Mouse (Mus musculus) fibroblast of lung, adult 2 months (primary cell): Measurements from ENCODE around the gene Pacsin2.
"Not testable (repeated sequence)": the region's sequence is repeated elsewhere in the genome, so short reads cannot be mapped to it uniquely, and the experiment has no call there.

ENCODE experiments used
- DNase-seq: peaks from one replicate; pipeline ENCODE4 v3.0.0-alpha.2; 2011; ENCODE audit warnings: low read depth

The Pacsin2 gene

DNA sequence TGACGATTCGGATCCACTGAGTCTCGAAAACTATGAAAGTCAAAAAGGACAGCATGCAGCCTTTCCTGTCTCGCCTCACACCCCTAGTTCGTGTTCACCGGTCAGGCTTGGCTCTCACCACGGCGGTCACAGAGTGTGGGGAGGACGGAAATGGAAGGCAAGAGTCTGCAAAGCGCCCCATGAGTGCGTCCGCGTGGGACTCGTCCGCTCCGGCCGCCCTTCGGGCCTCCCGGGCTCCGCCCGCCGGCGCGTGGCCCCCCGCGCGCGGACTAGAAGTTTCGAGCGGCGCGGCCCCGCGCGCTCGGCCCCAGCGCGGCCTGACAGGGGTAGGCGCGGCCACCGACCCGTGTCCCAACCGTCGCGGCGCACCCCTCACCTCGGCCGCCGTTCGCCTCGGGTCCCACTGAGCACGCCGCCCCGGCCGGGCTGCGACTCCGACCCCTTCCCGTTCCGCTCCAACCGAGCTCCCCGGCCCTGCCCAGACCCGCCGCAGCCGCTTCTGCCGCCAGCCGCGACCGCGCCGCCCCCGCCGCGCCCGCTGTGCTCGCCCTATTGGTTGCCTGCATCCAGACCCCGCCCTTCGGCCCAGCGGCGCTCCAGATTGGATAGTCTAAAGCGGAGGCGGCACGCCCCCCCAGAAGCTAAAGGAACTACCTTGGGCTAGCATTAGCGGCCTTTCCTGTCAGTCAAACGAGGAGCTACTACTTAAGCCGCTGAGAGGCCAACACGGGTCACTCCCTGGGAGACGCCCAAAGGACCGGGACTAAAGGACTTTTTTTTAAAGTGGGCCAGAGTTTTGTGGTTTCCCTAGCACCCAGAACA is at the start of gene Pacsin2:
Gene Pacsin2 (minus strand): TSS at position 524 of the 822 bp plus-strand sequence.
- DNase-seq, result peak; percentile 93

DNA sequence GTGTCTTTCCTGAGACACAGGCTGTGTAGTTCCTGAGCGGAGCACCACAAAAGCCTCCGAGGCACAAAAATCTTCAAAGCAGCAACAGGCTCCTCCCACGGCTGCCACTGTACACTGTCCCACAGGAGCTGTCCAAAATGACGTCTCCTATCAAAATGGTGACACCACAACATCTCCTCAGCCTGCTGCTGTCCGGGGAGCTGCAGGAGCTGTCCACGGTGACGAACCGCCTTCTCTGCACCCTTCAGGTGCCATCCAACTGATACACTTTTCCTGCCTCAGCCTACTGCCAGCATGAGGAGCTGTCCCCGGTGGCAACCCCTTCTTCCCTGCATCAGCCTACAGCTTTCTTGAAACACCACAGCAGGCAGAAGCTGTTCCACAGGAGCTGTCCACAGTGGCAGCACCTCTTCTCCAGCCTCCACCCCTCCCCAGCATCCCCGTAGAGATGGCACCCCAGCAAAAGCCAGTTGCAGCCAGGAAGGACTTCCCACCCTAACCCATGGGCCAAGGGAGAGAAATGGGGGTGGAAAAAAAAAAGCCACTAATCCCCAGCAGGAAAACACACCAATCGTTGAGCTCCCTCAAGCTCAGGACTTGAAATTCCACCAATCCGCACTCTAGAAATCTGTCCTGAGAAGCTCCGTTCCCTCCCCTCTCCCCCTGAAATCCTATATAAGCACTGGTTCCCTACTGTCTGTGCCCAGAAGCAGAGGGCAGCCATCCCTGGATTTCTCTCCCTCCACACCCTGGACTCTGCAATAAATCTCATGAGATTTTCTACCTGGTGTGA is 48.3 kb upstream of the Pacsin2 start:
- DNase-seq, result no peak

DNA sequence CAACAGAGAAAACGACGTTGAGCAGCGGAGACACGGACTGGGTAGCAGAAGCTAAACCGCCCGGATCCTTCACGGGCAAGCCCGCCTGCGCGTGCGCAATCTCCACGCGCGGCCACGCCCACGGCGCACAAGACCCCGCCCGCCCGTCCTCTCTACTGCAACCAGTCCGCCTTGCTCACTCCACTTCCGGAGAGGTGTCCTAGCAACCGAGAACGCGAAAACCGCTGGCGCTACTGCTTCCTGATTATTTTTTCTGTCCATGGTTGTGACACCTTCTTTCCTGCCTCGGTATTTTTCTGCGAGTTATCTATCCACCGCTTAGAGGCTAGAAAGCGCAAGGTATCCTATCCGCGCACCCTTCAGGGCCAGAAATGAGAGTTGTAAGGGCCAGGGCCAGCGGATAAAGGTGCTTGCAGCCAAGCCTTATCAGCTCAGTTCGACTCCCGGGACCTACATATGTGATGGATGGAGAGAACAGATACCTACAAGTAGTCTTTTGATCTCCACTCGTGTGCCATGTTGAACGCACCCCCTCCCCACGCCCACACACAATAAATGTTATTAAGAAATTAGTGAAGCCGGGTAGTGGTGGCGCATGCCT is 46.5 kb upstream of the Pacsin2 start, which contains the start of gene Ttll1:
Gene Ttll1 (minus strand): TSS at position 89 of the 601 bp plus-strand sequence.
- DNase-seq, result peak; percentile 89

DNA sequence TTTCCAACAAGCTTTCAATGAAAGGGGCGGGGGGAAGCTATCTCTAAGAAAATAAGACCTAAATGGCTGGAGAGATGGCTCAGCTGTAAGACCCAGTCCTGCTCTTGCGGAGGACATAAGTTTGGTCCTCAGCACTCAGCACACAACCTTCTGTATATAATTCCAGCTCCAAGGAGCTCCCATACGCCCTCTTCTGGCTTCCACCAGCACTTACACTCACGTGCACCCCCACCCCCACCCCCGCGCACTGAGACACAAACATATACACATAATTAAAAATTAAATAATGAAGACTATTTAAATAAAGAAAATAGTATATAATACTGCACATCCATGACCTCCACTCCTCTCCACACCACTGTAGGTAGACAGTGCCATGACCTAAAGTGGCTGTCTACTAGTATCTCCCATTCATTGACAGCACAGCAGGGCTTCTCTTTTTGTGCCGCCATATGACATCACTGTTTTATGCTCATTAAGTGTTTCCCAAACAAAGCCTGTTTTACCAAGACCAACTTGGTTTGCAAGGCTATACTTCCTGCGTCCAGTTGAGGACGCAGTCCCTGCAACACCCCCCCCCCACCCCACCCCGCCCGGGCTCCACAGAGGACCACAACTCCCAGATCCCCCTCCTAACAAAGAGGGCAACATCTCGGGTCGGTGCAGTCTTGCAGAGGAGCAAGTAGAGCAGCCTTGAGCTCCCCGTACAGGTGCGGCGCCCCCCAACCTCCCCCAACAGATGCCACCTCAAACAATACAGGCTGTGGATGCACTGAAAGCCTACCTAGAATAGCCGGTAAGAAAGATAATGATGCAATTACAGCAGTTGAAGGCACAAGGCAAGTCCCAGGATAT is 45.8 kb upstream of the Pacsin2 start:
- no peak for DNase-seq

DNA sequence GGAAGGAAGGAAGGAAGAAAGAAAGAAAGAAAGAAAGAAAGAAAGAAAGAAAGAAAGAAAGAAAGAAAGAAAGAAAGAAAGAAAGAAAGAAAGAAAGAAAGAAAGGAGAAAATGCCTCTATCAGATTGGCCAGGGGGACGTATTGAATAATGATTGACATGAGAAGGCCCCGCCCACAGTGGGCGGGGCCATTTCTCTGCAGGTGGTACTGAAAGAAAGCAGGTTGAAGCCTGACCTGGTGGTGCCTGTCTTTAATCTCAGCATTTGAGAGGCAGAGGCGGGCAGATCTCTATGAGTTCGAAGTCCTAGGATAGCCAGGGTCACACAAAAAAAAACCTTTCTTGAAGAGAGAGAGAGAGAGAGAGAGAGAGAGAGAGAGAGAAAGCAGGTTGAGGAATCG is 37.1 kb upstream of the Pacsin2 start:
- DNase-seq, result not testable (repeated sequence)

DNA sequence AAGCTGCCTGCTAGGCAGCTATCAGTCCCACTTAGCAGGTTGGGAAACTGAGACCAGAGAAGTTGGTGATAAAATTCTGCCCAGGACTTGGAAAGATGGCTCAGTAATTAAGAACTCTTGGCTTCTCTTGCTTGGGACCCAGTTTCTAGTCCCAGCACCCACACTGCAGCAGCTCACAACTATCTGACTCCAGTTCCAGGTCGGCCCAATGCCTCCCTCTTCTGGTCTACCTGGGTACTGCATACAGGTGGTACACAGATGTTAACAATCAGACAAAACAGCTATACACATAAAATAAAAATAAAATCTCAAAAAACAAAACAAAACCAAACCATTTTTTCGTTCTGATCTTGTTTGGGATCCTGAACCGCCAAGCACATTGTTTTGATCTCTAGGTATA is 35.9 kb upstream of the Pacsin2 start:
- DNase-seq, result no peak

DNA sequence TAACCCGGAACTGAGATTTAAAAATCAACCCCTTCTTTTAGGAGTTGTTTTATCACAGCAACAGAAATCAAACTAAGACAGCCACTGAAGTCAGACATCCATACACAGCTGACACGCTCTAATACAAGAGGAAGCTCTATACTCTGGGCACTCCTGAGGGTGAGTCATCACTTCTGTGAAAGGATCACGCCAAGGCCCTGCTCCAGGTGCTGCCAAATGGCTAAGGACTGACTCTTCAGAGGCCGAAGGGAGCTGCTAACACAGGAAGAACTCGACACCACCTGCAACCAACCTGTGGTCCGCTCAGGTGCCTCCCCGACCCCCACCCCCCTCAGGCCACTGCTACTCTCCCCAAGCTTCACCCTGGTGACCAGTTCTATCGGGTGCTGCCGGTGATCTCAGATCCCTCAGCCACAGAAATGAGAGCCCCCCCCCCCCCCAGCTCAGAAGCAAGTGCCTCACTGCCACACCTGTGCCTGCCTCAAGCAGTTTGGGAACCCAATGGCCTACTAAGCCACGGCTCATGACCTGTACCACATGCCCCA is 34.9 kb upstream of the Pacsin2 start:
- DNase-seq, result no peak

DNA sequence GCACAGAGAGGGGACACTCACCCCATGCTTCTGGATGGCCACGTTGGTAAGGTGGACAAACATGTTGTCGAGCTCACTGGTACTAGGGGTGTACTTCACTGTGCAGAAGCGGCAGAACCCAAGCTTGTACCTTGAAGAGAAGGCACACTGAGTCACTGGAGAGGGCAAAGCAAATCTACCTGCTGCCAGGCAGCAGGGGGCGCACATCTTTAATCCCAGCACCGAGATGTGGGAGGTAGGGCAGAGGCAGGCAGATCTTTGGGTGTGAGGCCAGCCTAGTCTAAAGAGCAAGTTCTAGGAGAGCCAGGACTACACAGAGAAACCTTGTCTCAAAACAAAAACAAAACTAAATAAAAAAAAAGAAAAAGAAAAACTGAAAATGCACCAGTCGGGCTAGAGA is 32.9 kb upstream of the Pacsin2 start:
- no peak for DNase-seq

DNA sequence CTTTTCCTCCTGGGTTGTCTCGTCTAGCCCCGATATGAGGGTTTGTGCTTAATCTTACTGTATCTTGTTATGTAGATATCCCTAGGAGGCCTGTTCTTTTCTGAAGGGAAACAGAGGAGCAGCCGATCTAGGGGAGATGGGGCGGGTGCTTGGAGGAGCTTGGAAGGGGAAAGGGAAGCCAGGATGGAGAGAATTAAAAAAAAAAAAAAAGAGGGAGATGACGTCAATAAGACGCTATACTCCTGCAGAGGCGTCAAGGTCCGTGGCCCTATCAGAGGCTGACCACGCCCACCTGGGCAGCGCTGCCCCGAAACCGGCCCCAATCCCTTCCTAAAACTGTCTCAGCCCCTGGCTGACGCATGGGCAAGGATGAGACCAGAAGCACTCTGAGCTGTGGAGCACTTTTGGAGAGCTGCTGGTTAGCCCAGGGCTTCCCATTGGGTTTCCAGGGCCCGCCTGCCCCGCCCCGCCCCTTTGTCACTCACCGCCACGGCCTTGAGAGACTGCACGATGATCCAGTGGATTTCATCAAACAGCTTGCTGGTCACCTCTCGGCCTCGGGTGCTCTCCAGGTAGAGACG is 31.5 kb upstream of the Pacsin2 start:
- DNase-seq, result no peak

DNA sequence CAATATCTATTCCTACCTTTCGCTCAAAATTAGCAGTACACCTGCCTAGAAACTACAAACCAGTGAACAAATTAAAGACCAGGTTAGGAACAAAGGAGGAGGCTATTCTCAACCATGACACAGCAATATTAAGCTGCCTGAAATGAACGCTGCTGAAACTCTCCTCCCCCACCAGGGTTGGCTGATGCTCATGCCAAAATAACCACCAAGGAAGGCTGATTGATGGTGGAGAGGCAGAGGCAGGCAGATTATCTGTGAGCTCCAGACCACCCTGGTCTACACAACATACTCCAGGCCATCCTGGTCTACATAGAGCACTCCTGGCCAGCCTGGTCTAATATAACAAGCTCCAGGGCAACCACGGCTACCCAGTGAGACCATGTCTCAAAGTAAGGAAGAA is 30.8 kb upstream of the Pacsin2 start:
- no peak for DNase-seq

DNA sequence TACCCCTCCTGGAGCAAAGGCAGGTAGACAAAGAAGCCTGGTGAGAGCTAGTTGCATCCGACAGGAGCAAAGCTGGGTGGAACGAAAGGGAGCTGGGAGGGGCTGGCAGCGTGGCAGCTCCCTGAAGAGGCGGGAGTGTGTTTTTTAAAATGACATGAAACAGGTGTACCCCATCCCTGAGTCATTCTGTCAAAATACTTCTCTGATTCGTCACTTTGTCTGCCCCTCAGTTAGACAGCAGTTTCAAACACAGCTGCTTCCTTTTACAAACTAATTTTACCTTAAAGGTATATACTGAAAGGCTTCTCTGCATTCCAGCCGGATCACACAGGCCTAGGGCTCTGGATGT is 30.1 kb upstream of the Pacsin2 start:
- no peak for DNase-seq

DNA sequence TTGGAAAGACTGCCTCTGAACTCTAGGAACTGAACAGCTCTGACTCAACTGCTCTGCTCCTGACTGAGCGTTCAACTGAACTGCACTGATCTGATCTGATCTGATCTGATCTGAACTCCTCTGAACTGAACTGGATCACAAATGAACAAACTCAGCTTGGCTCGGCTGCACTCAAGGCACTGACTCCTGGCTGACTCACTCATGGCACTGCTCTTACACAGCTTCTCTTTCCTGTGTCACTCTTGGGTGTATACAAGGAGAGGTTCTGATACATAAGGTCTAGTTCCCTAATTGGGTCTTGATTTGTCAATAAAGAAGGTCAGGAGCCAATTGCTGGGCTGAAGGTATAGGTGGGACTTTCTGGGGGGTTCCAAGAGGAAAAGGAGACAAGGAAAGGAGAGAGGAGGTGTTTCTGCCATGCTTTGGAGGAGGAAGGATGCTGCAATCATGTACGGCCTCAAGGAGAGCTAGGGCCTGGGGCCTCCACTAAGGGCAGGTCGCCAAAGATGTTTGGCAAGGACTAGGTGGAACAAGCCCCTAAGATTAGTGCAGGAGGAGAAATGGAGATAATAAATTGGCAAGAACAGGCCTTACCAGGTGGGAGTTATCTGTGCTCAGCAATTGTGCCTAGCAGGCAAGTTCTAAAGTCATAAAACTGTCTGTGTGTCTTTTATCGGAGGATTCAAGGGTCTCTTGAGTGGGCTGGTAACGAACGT is 29.6 kb upstream of the Pacsin2 start:
- DNase-seq, result no peak

DNA sequence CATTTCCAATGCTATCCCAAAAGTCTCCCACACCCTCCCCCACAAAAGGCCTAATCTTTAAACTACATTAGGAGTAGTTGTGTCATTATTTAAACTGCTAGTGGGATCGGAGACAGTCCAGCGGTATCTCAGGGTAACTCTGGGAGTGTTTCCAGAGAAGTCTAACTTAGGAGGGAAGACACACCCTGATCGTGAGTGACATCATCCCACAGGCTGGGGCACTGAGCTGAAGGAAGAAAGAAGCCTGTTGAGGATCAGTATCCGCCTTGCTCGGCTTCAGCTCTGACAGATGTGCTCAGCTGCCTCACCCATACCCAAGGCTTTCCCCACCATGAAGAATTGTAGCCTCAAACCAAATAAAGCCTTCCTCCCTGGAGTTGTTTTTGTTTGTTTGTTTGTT is 27.5 kb upstream of the Pacsin2 start:
- DNase-seq, result no peak

DNA sequence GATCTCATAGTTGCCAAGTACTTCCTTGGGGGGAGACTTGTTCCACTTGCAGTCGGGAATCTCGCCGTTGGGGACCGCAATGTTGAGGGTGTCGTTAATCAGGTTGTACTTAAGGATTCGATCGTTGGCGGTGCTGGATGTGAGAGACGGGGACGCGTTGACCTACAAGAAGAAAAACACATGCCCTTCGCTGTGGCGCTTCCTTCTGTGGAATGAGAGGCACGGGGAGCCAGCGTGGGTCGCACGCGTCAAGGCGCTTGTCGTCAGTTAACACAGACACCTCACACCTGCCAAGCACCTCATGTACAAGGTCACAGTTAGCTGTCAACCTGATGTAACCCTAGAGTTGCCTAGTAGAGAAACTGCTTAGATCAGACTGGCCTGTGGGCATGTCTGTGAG is 25.1 kb upstream of the Pacsin2 start:
- DNase-seq, result no peak

DNA sequence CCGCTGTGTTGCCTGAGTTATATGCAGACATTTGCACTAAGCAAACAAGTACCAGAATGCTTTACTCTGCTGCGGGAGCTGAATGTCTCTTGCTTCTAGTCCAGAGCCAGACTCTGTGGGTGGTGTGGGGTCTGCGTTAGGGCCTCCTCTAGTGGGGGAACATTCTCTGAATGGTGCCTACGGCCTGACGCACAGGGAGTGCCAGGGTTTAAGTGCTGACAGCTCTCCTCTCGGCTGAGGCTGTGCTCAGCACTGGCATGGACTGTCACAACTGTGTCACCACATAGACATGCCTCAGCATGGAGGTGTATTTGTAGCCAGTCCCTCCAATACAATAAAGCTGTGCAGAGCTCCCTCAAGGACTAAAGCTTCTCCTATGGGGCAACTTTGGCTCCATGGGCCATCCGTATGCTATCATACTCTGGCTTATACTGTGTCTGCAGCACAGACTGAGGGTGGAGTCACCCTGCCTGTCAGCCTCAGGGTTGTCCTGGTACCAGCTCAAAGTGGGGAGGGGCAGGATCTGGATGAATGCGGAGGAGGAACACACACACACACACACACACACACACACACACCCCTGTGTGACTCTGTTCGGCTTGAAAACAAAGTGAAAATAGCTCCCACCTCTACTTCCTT is 23.2 kb upstream of the Pacsin2 start:
- DNase-seq, result no peak

DNA sequence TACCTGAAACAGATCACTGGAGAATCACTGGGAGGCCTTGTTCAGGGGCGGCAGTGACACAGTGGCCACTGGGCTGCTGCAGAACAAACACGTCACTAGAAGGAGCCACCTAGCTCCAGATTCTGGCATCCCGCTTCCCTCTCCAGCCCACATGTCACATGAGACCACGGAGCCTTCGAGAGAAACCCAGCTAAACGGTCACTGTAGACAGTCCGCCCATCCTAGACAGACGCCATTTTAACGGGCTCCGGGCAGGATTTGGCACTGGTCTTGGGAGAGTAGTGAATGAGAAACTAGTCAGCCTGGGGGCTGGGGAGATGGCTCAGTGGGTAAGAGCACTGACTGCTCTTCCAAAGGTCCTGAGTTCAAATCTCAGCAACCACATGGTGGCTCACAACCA is 19.9 kb upstream of the Pacsin2 start:
- no peak for DNase-seq

DNA sequence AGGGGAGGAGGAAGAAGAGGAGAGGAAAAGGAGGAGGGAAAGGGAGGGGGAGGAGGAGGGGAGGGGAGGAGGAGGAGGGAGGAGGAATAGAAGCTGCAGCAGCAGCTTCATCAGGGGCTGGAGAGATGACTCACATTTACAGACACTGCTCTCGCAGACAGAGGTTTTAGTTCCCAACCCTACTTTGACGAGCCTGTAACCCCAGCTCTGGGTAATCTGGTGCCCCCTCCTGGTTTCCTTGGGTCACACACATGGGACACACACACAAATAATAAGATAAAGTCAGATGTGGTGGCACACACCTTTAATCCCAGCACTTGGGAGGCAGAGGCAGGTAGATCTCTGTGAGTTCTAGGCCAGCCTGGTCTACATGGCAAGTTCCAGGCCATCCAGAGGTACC is 19.1 kb upstream of the Pacsin2 start:
- DNase-seq, result no peak

DNA sequence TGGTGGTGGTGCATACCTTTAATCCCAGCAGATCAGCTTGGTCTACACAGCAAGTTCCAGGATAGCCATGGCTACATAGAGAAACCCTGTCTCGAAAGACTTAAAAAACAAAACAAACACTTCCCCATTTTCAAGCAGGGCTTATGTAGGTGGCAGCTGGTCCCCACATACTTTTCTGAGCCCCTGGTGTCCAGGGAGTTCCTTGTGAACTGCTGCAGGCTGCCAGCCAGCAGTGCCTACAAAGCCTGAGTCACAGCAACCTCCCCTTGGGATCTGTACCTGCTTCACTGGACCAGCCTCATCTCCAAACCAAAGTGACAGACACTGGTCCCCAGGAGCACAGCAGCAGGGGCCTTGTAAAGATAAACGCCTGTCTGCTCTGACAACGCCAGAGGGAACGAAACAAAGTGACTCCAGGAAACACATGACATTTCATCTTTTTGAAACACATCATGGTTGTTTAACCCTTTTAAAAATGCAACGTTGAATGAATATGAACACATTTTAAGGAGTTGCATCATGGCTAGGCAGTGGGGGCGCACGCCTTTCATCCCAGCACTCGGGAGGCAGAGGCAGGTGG is 18.3 kb upstream of the Pacsin2 start:
- no peak for DNase-seq

DNA sequence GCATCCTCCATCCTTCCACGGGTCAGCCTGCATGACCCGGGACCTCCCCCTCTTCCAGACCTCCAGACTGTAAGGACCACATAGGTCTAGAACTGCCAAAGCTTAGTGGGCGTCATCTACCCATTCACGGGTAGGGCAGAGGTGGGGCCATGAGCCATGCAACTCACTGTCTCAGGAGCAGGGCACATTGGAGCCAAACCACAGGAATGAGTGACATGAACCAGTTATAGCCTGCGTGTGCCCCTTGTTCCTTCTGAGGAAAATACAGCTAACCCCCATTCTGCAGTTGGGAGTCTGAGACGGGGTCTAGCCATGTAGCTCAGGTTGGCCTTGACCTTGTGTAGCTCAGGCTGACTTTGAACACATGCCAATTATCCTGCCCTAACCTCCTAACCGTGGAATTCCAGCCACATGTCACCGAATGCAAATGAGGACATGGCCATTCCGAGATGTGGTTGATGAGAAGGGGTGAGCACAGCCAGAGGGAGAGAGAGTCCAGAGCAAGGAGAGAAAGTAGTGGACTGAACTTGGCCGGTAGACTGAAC is 16.9 kb upstream of the Pacsin2 start:
- no peak for DNase-seq

DNA sequence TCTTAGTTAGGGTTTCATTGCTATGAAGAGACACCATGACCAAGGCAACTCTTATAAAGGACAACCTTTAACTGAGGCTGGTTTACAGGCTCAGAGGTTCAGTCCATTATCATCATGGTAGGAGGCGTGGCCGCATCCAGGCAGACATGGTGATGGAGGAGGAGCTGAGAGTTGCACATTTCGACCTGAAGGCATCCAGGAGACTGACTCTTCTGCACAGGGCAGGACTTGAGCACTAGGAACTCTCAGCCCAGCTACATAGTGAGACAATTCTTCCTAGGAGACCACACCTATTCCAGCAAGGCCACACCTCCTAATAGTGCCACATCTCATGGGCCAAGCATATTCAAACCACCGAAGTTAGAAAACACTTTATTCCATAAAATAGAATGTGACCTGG is 15.4 kb upstream of the Pacsin2 start:
- no peak for DNase-seq
